Mouse (Mus musculus) thymus, adult 2 months (tissue): ENCODE results near the gene Adamts18.

Experiments
- CTCF ChIP-seq: fragments of 200-500 bp; IDR thresholded peaks from 2 replicates; pipeline ENCODE4 v1.5.1; 2012; ENCODE audit warnings: mild to moderate bottlenecking, control low read depth, low read length, moderate library complexity, borderline replicate concordance; ENCODE audit not compliant: control insufficient read depth, poor library complexity, insufficient read depth; ENCODE audit errors: extremely low read depth
- POLR2A ChIP-seq: fragments of 200-500 bp; IDR thresholded peaks from 2 replicates; pipeline ENCODE4 v1.6.1; 2012; ENCODE audit warnings: mild to moderate bottlenecking, low read length, control low read depth, moderate library complexity; ENCODE audit not compliant: control insufficient read depth, poor library complexity, insufficient read depth; ENCODE audit errors: extremely low read depth

DNA sequence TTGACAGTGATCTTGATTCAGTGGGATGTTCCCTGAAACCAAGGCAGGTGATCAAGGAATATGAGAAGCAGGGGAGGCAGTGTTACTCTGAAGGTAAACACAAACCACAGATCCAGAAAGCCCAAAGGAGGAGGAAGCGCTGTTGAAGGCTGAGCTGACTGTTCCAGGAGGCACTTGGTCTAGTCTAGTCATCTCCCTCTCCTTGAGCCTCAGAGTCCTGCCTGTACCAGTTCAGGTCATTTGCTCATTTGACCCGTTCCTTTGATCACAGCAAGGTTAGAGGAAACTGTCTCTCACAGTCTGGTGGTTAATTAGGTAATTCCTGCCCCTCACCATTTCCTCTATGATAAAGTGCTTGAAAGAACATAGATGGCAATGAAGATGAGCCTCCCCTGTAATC is 34.0 kb upstream of the Adamts18 start:
- no peak for TF ChIP-seq POLR2A
- TF ChIP-seq CTCF = no peak
